Mouse (Mus musculus) kidney, postnatal 25 days (tissue): ENCODE data around the gene Fam71f2.
A peak's percentile ranks its signal among the peaks of the same experiment; 100 is the strongest.

Experiments
- DNase-seq, 2 experiments: peaks; one replicate each; pipeline ENCODE4 v3.0.0; 2021; ENCODE audit warnings: mixed read lengths in 2 of 2

The Fam71f2 gene

GRCm38 (mm10) chr6:29279293-29279692 lies at the start of gene Fam71f2:
TSS of gene Fam71f2 (plus strand) at chr6:29279593.
- DNase-seq: no peak

GRCm38 (mm10) chr6:29230386-29230785 lies 49.0 kb upstream of the Fam71f2 start:
- DNase-seq: no peak

GRCm38 (mm10) chr6:29231799-29232198 lies 47.6 kb upstream of the Fam71f2 start:
- no peak for DNase-seq

- DNase-seq: no peak
Observed at GRCm38 (mm10) chr6:29232321-29232720, 47.1 kb upstream of the Fam71f2 start.

- DNase-seq: no peak
Observed at GRCm38 (mm10) chr6:29233710-29234109, 45.7 kb upstream of the Fam71f2 start.

- peak in 1 of 2 experiments; percentile 13 for DNase-seq
Observed at GRCm38 (mm10) chr6:29234272-29234671, 45.1 kb upstream of the Fam71f2 start.

- DNase-seq: peak in 1 of 2 experiments; percentile 76
Observed at GRCm38 (mm10) chr6:29240806-29241205, 38.6 kb upstream of the Fam71f2 start.

GRCm38 (mm10) chr6:29241697-29242096 lies 37.7 kb upstream of the Fam71f2 start:
- no peak for DNase-seq

- no peak for DNase-seq
Observed at GRCm38 (mm10) chr6:29242265-29242664, 37.1 kb upstream of the Fam71f2 start.

GRCm38 (mm10) chr6:29245272-29246120 lies 33.9 kb upstream of the Fam71f2 start:
- no peak for DNase-seq

- DNase-seq: no peak
Observed at GRCm38 (mm10) chr6:29246183-29246582, 33.2 kb upstream of the Fam71f2 start.

GRCm38 (mm10) chr6:29246585-29246984 lies 32.8 kb upstream of the Fam71f2 start:
- no peak for DNase-seq

- DNase-seq: no peak
Observed at GRCm38 (mm10) chr6:29247072-29247471, 32.3 kb upstream of the Fam71f2 start.

GRCm38 (mm10) chr6:29259418-29259817 lies 20.0 kb upstream of the Fam71f2 start:
- DNase-seq: no peak

- no peak for DNase-seq
Observed at GRCm38 (mm10) chr6:29261831-29262230, 17.6 kb upstream of the Fam71f2 start.

- no peak for DNase-seq
Observed at GRCm38 (mm10) chr6:29263650-29264455, 15.5 kb upstream of the Fam71f2 start.

GRCm38 (mm10) chr6:29264456-29264781 lies 15.0 kb upstream of the Fam71f2 start:
- DNase-seq: no peak

GRCm38 (mm10) chr6:29266936-29267335 lies 12.5 kb upstream of the Fam71f2 start:
- DNase-seq: no peak

GRCm38 (mm10) chr6:29269006-29269668 lies 10.3 kb upstream of the Fam71f2 start:
- no peak for DNase-seq

- DNase-seq: peak in 1 of 2 experiments; percentile 8
Observed at GRCm38 (mm10) chr6:29270961-29271360, 8.4 kb upstream of the Fam71f2 start.

- peak; percentile 93 to 95 for DNase-seq
Observed at GRCm38 (mm10) chr6:29272312-29273072, 6.9 kb upstream of the Fam71f2 start, which contains the start of gene Hilpda. TSS of gene Hilpda (plus strand) at chr6:29272488.

- DNase-seq: no peak
Observed at GRCm38 (mm10) chr6:29276746-29277145, 2.6 kb upstream of the Fam71f2 start.
